Mouse (Mus musculus): ENCODE results near the gene Card6.

GRCm38 (mm10) chr15:5121535-5122313 lies 13.4 kb upstream of the Card6 start:
- TF ChIP-seq EP300 (IDR thresholded peaks at IDR 0.05; ENCODE audit: low read depth) (no peak), CTCF (IDR thresholded peaks at IDR 0.05; ENCODE audit: low read depth) (no peak)
